Mouse (Mus musculus) cerebellum, adult 8-10 months (tissue): Measurements from ENCODE around the gene Isg15.
A peak's percentile ranks its signal among the peaks of the same experiment; 100 is the strongest.

Experiments
- DNase-seq: peaks from one replicate; pipeline ENCODE4 v3.0.0; 2022

Gene Isg15

GRCm38 (mm10) chr4:156202462-156202893, 1.9 kb upstream of the Isg15 start:
- no peak for DNase-seq

- DNase-seq = peak; percentile 84
Measured at GRCm38 (mm10) chr4:156197829-156198205, 2.8 kb downstream of the Isg15 start.

- peak; percentile 68 for DNase-seq
Measured at GRCm38 (mm10) chr4:156197131-156197828, 3.3 kb downstream of the Isg15 start, which contains the start of gene Agrn. Agrn (minus strand) TSS chr4:156197488.

- peak; percentile 63 for DNase-seq
Measured at GRCm38 (mm10) chr4:156195927-156196870, 4.4 kb downstream of the Isg15 start.

- DNase-seq = no peak
Measured at GRCm38 (mm10) chr4:156194346-156194745, 6.3 kb downstream of the Isg15 start.

- DNase-seq = no peak
Measured at GRCm38 (mm10) chr4:156193906-156194305, 6.7 kb downstream of the Isg15 start.

- DNase-seq = no peak
Measured at GRCm38 (mm10) chr4:156193200-156193590, 7.4 kb downstream of the Isg15 start.

GRCm38 (mm10) chr4:156192421-156193199, 8.0 kb downstream of the Isg15 start:
- no peak for DNase-seq

- no peak for DNase-seq
Measured at GRCm38 (mm10) chr4:156188811-156189323, 11.8 kb downstream of the Isg15 start.

- DNase-seq = no peak
Measured at GRCm38 (mm10) chr4:156188162-156188810, 12.3 kb downstream of the Isg15 start.

- DNase-seq = no peak
Measured at GRCm38 (mm10) chr4:156185950-156186850, 14.4 kb downstream of the Isg15 start.

GRCm38 (mm10) chr4:156185456-156185949, 15.1 kb downstream of the Isg15 start:
- no peak for DNase-seq

GRCm38 (mm10) chr4:156184291-156184954, 16.2 kb downstream of the Isg15 start:
- DNase-seq = no peak

GRCm38 (mm10) chr4:156183747-156184146, 16.9 kb downstream of the Isg15 start:
- no peak for DNase-seq

- DNase-seq = no peak
Measured at GRCm38 (mm10) chr4:156177630-156178029, 23.0 kb downstream of the Isg15 start.

GRCm38 (mm10) chr4:156171828-156172227, 28.8 kb downstream of the Isg15 start:
- no peak for DNase-seq

GRCm38 (mm10) chr4:156169129-156169528, 31.5 kb downstream of the Isg15 start:
- DNase-seq = no peak

- DNase-seq = no peak
Measured at GRCm38 (mm10) chr4:156168611-156169010, 32.0 kb downstream of the Isg15 start.

- no peak for DNase-seq
Measured at GRCm38 (mm10) chr4:156166477-156166876, 34.1 kb downstream of the Isg15 start.

GRCm38 (mm10) chr4:156154771-156155170, 45.8 kb downstream of the Isg15 start:
- DNase-seq = no peak
